Mouse (Mus musculus) midbrain, embryonic 13.5 days (tissue): ENCODE data around the gene Lrrc8b. TPM values are rescaled to one million over a fixed set of nuclear protein-coding genes. Genes with fewer than 3 reads are reported as not detected.
A peak's percentile ranks its signal among the peaks of the same experiment; 100 is the strongest.

Experiments
- ATAC-seq: fragments of 200-750 bp; cut with Nextera tagmentation; 2 replicates; pipeline ENCODE4 v1.8.0; 2017; ENCODE audit warnings: mild to moderate bottlenecking, moderate TSS enrichment, moderate library complexity
- H3K27ac ChIP-seq: fragments of 300-500 bp; sonication (generic); 2 replicates; pipeline ENCODE4 v1.5.1; 2015; ENCODE audit warnings: inconsistent platforms, mild to moderate bottlenecking, moderate library complexity
- H3K27me3 ChIP-seq: fragments of 300-500 bp; sonication (generic); 2 replicates; pipeline ENCODE4 v1.6.1; 2015; ENCODE audit warnings: mild to moderate bottlenecking, inconsistent platforms
- H3K36me3 ChIP-seq: fragments of 300-500 bp; sonication (generic); 2 replicates; pipeline ENCODE4 v1.6.1; 2015; ENCODE audit warnings: mild to moderate bottlenecking, inconsistent platforms
- H3K4me1 ChIP-seq: fragments of 300-500 bp; sonication (generic); replicated peaks from 2 replicates; pipeline ENCODE4 v1.6.1; 2015; ENCODE audit warnings: inconsistent platforms
- H3K4me2 ChIP-seq: fragments of 300-500 bp; sonication (generic); replicated peaks from 2 replicates; pipeline ENCODE4 v1.6.1; 2015; ENCODE audit warnings: moderate library complexity, mild to moderate bottlenecking, inconsistent platforms
- H3K4me3 ChIP-seq: fragments of 300-500 bp; sonication (generic); replicated peaks from 2 replicates; pipeline ENCODE4 v1.5.1; 2015; ENCODE audit warnings: mild to moderate bottlenecking, inconsistent platforms
- H3K9ac ChIP-seq: fragments of 300-500 bp; sonication (generic); replicated peaks from 2 replicates; pipeline ENCODE4 v1.6.1; 2015; ENCODE audit warnings: mild to moderate bottlenecking, inconsistent platforms
- H3K9me3 ChIP-seq: fragments of 300-500 bp; sonication (generic); 2 replicates; pipeline ENCODE4 v1.6.1; 2016; ENCODE audit warnings: mild to moderate bottlenecking, inconsistent platforms
- WGBS: fragments of 180-500 bp; shearing (Covaris S2); methylation state at CpG from one replicate; pipeline ENCODE4 v1.1.7; 2015; 5-methylcytosine and 5-hydroxymethylcytosine counted together
- polyA plus RNA-seq: library from polyadenylated mRNA; unstranded; fragments of >200 nt; fragmentation: Nextera tagmentation; extraction: Ambion mirVana; gene quantifications from 2 replicates; pipeline ENCODE4 v1.2.1, GENCODE M21; 2015

The Lrrc8b gene
- polyA plus RNA-seq, 1 experiment from 2014 or later, result 11.3 TPM

DNA sequence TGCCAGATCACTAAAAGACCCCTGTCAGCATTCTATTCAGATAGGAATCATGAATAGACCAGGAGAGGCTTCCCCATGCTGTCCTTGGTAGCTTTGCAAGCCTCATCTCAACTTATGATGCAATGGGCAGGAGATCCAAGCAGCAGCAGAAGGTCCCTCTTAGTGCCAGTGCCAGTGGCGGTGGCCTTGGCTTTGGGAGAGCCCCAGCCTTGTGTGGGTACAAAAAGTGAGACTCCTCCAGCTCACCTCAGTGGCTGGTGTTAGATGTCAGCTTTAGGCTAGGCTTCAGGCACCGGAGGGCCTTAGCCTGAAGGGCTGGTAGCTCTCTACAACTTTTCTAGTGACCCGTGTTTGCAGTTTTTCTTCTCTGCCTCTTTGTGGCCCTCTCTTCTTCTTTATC, 85.6 kb downstream of the Lrrc8b start:
- Histone ChIP-seq H3K9me3 (no peaks in the 10 kb centered on the region), H3K9ac (no peak overlapping the region), H3K4me3 (no peak overlapping the region), H3K27ac (no peak overlapping the region), H3K27me3 (no peaks in the 10 kb centered on the region), H3K4me1 (peaks cover 20% of the 10 kb centered on the region), H3K36me3 (no peaks in the 10 kb centered on the region), H3K4me2 (no peak overlapping the region)
- no peak for ATAC-seq
- WGBS, result 87% methylated on average over 3 of the region's 3 CpGs

GRCm38 (mm10) chr5:105508813-105509212, 93.2 kb downstream of the Lrrc8b start:
- Histone ChIP-seq H3K27me3 (no peaks in the 10 kb centered on the region), H3K4me1 (no peaks in the 10 kb centered on the region), H3K4me2 (no peak overlapping the region), H3K4me3 (no peak overlapping the region), H3K36me3 (no peaks in the 10 kb centered on the region), H3K9me3 (no peaks in the 10 kb centered on the region), H3K9ac (no peak overlapping the region), H3K27ac (no peak overlapping the region)
- no peak for ATAC-seq
- WGBS, result 94% methylated on average over 6 of the region's 6 CpGs

DNA sequence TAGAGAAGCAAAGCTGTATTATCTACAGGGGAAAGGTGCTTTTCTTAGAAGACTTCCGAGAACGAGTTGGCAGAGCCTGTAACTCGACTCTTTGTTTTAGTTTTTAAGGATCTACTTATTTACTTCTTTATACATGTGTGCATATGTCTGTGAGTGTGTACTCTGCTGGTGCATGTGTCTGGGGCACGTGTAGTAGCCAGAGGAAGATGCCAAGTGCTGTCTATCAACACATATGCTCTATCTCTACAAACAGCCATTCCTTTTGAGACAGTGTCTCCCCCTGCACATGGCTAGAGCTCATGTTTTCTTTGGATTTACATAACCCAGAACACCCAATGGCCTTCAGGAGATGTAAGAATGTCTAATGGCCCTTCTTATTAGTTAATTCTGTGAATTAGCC, 96.7 kb downstream of the Lrrc8b start:
- no peaks in the 10 kb centered on the region for H3K36me3 ChIP-seq
- H3K4me2 ChIP-seq, result no peak overlapping the region
- H3K4me1 ChIP-seq, result no peaks in the 10 kb centered on the region
- WGBS, result 78% methylated on average over 4 of the region's 4 CpGs
- no peaks in the 10 kb centered on the region for H3K9me3 ChIP-seq
- no peak overlapping the region for H3K9ac ChIP-seq
- no peak for ATAC-seq
- H3K27me3 ChIP-seq, result peaks cover 1% of the 10 kb centered on the region; the same call in 1 of the 2 replicates
- H3K4me3 ChIP-seq, result no peak overlapping the region
- no peak overlapping the region for H3K27ac ChIP-seq

DNA sequence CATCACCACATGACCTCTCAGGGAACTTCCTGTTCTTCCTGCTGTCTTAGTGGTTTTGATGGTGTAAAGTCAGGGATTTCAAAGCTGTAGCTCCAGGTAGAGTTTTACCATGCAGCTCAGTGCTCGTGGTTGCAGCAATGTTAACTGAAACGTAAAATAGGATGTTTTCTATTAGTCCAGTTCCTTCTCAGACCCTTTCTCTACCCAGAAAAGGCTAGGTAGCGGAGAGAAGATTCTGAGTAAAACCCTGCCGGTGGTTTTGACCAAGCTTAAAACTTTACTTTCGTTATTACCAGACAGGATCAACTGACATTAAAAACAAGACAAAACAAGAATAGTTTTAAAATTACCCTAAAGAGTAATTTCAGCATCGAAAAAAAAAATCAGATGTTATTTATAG, 100.0 kb downstream of the Lrrc8b start:
- no peaks in the 10 kb centered on the region for H3K9me3 ChIP-seq
- H3K36me3 ChIP-seq, result no peaks in the 10 kb centered on the region
- H3K4me3 ChIP-seq, result no peak overlapping the region
- H3K4me1 ChIP-seq, result peaks cover 17% of the 10 kb centered on the region
- 78% methylated on average over 6 of the region's 6 CpGs for WGBS
- H3K27ac ChIP-seq, result no peak overlapping the region
- no peak overlapping the region for H3K9ac ChIP-seq
- no peak overlapping the region for H3K4me2 ChIP-seq
- ATAC-seq, result no peak
- H3K27me3 ChIP-seq, result peaks cover 3% of the 10 kb centered on the region; the same call in 1 of the 2 replicates

DNA sequence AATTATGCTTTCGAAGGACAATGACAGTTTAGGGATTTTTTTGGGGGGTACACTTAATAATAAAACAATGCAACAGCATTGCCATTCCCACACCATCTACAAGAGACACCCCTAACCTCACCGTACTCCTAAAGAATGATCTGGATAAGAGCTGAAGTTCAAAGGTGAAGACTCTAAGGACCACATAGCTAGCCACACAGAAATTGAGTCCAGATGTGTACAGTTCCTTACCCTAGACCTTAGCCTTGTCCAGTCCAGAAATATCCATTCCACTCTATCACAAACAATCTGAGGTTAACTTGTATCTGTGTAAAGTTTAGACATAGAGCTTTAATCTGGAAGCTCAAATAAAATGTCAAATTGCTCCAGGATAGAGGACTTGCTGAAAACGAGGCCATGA, 100.7 kb downstream of the Lrrc8b start:
- Histone ChIP-seq H3K27me3 (peaks cover 3% of the 10 kb centered on the region; the same call in 1 of the 2 replicates), H3K4me2 (no peak overlapping the region), H3K9me3 (no peaks in the 10 kb centered on the region), H3K27ac (no peak overlapping the region), H3K4me1 (peaks cover 21% of the 10 kb centered on the region), H3K9ac (no peak overlapping the region), H3K4me3 (no peak overlapping the region), H3K36me3 (no peaks in the 10 kb centered on the region)
- no peak for ATAC-seq
- WGBS, result 84% methylated on average over 3 of the region's 3 CpGs

GRCm38 (mm10) chr5:105517992-105518625, 102.5 kb downstream of the Lrrc8b start:
- no peak for ATAC-seq
- peaks cover 21% of the 10 kb centered on the region for H3K4me1 ChIP-seq
- H3K4me3 ChIP-seq, result peak overlapping the region; percentile 78
- H3K27ac ChIP-seq, result no peak overlapping the region
- WGBS, result 10% methylated on average over 7 of the region's 7 CpGs
- peak overlapping the region; percentile 82 for H3K9ac ChIP-seq
- H3K36me3 ChIP-seq, result no peaks in the 10 kb centered on the region
- H3K4me2 ChIP-seq, result peak overlapping the region; percentile 81
- peaks cover 3% of the 10 kb centered on the region; the same call in 1 of the 2 replicates for H3K27me3 ChIP-seq
- H3K9me3 ChIP-seq, result no peaks in the 10 kb centered on the region

DNA sequence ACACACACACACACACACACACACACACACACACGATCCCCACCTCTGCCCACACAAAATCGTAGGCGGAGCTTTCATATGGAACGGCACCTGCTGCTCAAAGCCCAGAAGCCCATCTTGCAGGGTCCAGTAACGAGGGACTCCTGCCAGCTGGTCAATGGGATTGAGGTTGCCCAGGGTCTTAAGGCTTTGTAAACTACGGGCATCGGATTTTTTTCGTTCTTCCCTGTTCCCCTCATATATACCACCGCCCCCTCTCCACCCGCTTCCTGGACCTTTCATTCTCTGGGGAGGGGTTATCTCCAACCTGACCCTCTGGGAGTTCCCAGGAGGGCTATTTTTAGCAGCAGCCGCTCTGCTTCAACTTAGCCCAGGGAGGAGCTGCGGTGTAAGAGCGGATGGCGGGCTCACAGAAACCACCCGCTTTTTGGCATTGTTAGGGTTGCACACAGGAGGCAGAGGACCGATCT, 103.1 kb downstream of the Lrrc8b start:
- Histone ChIP-seq H3K27ac (peak overlapping the region; percentile 85), H3K27me3 (peaks cover 3% of the 10 kb centered on the region; the same call in 1 of the 2 replicates), H3K9me3 (no peaks in the 10 kb centered on the region), H3K4me1 (peaks cover 21% of the 10 kb centered on the region), H3K9ac (peak overlapping the region; percentile 82), H3K4me2 (peak overlapping the region; percentile 81), H3K4me3 (peak overlapping the region; percentile 78), H3K36me3 (no peaks in the 10 kb centered on the region)
- ATAC-seq, result peak; percentile 43
- under 1% methylated on average over 16 of the region's 16 CpGs for WGBS

- H3K27me3 ChIP-seq, result peaks cover 3% of the 10 kb centered on the region; the same call in 1 of the 2 replicates
- no peaks in the 10 kb centered on the region for H3K9me3 ChIP-seq
- WGBS, result under 1% methylated on average over 80 of the region's 93 CpGs
- H3K9ac ChIP-seq, result peak within 1 kb of the TSS; percentile 82
- peak; percentile 94 for ATAC-seq
- no peaks in the 10 kb centered on the region for H3K36me3 ChIP-seq
- peak within 1 kb of the TSS; percentile 81 for H3K4me2 ChIP-seq
- peaks cover 21% of the 10 kb centered on the region for H3K4me1 ChIP-seq
- H3K4me3 ChIP-seq, result peak within 1 kb of the TSS; percentile 78
- peak within 1 kb of the TSS; percentile 85 for H3K27ac ChIP-seq
Observed at GRCm38 (mm10) chr5:105519096-105519975, 103.8 kb downstream of the Lrrc8b start, which contains the start of gene Lrrc8c. Gene Lrrc8c (plus strand): TSS chr5:105519388.

- Histone ChIP-seq H3K4me2 (peak overlapping the region; percentile 81), H3K4me1 (peaks cover 21% of the 10 kb centered on the region), H3K9ac (peak overlapping the region; percentile 82), H3K9me3 (no peaks in the 10 kb centered on the region), H3K27ac (no peak overlapping the region), H3K4me3 (peak overlapping the region; percentile 78), H3K36me3 (no peaks in the 10 kb centered on the region; the same call in 1 of the 2 replicates), H3K27me3 (peaks cover 3% of the 10 kb centered on the region; the same call in 1 of the 2 replicates)
- ATAC-seq, result peak; percentile 15; the same call in 1 of the 2 replicates
- 4% methylated on average over 5 of the region's 5 CpGs for WGBS
Observed at GRCm38 (mm10) chr5:105519976-105520300, 104.4 kb downstream of the Lrrc8b start.

- Histone ChIP-seq H3K27me3 (peaks cover 3% of the 10 kb centered on the region; the same call in 1 of the 2 replicates), H3K27ac (no peak overlapping the region), H3K4me2 (peak overlapping the region; percentile 81), H3K9ac (peak overlapping the region; percentile 82; the same call in 1 of the 2 replicates), H3K9me3 (no peaks in the 10 kb centered on the region), H3K4me1 (peaks cover 21% of the 10 kb centered on the region), H3K4me3 (peak overlapping the region; percentile 78), H3K36me3 (no peaks in the 10 kb centered on the region; the same call in 1 of the 2 replicates)
- WGBS, result 51% methylated on average over 9 of the region's 9 CpGs
- ATAC-seq, result no peak
Observed at GRCm38 (mm10) chr5:105520442-105520965, 104.9 kb downstream of the Lrrc8b start.

DNA sequence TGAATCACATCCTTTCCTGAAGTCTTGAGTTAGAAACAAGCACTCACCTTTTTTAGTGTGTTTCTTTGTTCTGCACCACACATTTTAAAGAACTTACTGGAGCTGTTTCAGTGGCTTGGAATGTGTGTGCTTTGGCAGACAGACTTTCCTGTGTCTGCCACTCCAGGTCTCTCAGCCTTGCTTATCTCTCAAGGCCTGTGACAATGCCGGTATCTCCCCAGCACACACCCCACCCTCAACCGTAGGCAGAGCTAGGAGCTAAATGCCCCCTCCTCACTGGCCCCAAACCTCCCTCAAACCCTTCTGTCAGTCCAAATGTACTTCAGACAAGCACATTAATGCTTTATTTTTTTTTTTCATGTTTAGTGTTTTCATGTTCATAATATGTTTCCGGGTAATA, 107.9 kb downstream of the Lrrc8b start:
- Histone ChIP-seq H3K9ac (no peak overlapping the region), H3K27me3 (no peaks in the 10 kb centered on the region), H3K9me3 (no peaks in the 10 kb centered on the region), H3K36me3 (peaks cover 6% of the 10 kb centered on the region), H3K27ac (no peak overlapping the region), H3K4me2 (no peak overlapping the region), H3K4me3 (no peak overlapping the region), H3K4me1 (peaks cover 14% of the 10 kb centered on the region)
- WGBS, result 85% methylated on average over 3 of the region's 3 CpGs
- no peak for ATAC-seq

- Histone ChIP-seq H3K4me3 (no peak overlapping the region), H3K9me3 (no peaks in the 10 kb centered on the region), H3K27ac (no peak overlapping the region), H3K9ac (no peak overlapping the region), H3K36me3 (peaks cover 6% of the 10 kb centered on the region), H3K4me1 (peaks cover 9% of the 10 kb centered on the region), H3K27me3 (no peaks in the 10 kb centered on the region), H3K4me2 (no peak overlapping the region)
- no peak for ATAC-seq
- 94% methylated on average over 12 of the region's 12 CpGs for WGBS
Observed at GRCm38 (mm10) chr5:105525004-105525403, 109.4 kb downstream of the Lrrc8b start.
